Mouse (Mus musculus) embryonic facial prominence, embryonic 12.5 days (tissue): ENCODE measurements around the gene Hbq1b. TPM values are rescaled to one million over a fixed set of nuclear protein-coding genes. Genes with fewer than 3 reads are reported as not detected.
"Not testable (repeated sequence)": the region's sequence is repeated elsewhere in the genome, so short reads cannot be mapped to it uniquely, and the experiment has no call there.

Experiments used
- ATAC-seq: fragments of 200-750 bp; cut with Nextera tagmentation; 2 replicates; pipeline ENCODE4 v1.8.0; 2017; ENCODE audit not compliant: insufficient number of reproducible peaks, insufficient read depth, low FRiP score, low TSS enrichment
- H3K27ac ChIP-seq: fragments of 300-500 bp; sonication (generic); 2 replicates; pipeline ENCODE4 v1.5.1; 2016; ENCODE audit warnings: mild to moderate bottlenecking
- H3K27me3 ChIP-seq: fragments of 300-500 bp; sonication (generic); 2 replicates; pipeline ENCODE4 v1.6.1; 2016; ENCODE audit warnings: mild to moderate bottlenecking, moderate library complexity
- H3K36me3 ChIP-seq: fragments of 300-500 bp; sonication (generic); 2 replicates; pipeline ENCODE4 v1.6.1; 2016; ENCODE audit warnings: mild to moderate bottlenecking
- H3K4me1 ChIP-seq: fragments of 300-500 bp; sonication (generic); 2 replicates; pipeline ENCODE4 v1.6.1; 2016
- H3K4me2 ChIP-seq: fragments of 300-500 bp; sonication (generic); replicated peaks from 2 replicates; pipeline ENCODE4 v1.6.1; 2016; ENCODE audit warnings: mild to moderate bottlenecking, moderate library complexity
- H3K4me3 ChIP-seq: fragments of 300-500 bp; sonication (generic); 2 replicates; pipeline ENCODE4 v1.5.1; 2016; ENCODE audit warnings: mild to moderate bottlenecking
- H3K9ac ChIP-seq: fragments of 300-500 bp; sonication (generic); 2 replicates; pipeline ENCODE4 v1.6.1; 2016; ENCODE audit warnings: mild to moderate bottlenecking, moderate library complexity
- H3K9me3 ChIP-seq: fragments of 300-500 bp; sonication (generic); 2 replicates; pipeline ENCODE4 v1.6.1; 2016; ENCODE audit warnings: mild to moderate bottlenecking, moderate library complexity
- WGBS: fragments of 180-500 bp; shearing (Covaris S2); methylation state at CpG from one replicate; pipeline ENCODE4 v1.1.7; 2016; 5-methylcytosine and 5-hydroxymethylcytosine counted together
- polyA plus RNA-seq: library from polyadenylated mRNA; unstranded; fragments of >200 nt; fragmentation: Nextera tagmentation; extraction: Ambion mirVana; gene quantifications from 2 replicates; pipeline ENCODE4 v1.2.1, GENCODE M21; 2016

Hbq1b gene
- polyA plus RNA-seq, 1 experiment from 2014 or later = 2.5 TPM

DNA sequence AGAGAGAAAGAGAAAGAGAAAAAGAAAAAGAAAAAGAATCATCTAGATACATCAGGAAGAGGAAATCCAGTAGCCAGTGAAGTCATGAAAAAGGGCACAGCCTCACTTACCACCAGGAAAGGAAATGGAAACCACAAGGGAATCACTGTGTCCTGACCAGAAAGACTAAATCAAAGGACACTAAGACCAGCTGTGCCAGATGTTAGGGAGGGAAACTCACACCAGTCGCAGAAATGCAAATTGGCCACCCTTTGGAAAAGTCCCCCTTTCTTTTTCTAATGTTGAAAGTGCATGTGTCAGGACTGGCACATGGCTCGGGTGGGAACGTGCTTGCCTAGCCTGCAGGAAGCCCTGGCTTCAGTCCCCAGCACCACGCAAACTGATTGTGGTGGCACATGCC, 15.6 kb upstream of the Hbq1b start:
- ATAC-seq = no peak
- 42% methylated on average over 4 of the region's 4 CpGs for WGBS

GRCm38 (mm10) chr11:32276347-32276746, 10.4 kb upstream of the Hbq1b start, which contains the start of gene Hba-x:
Hba-x (plus strand) TSS chr11:32276400.
- Histone ChIP-seq H3K36me3 (no peaks in the 10 kb centered on the region), H3K9me3 (no peaks in the 10 kb centered on the region), H3K4me1 (no peaks in the 10 kb centered on the region), H3K9ac (no peak within 1 kb of the TSS), H3K27ac (no peak within 1 kb of the TSS), H3K4me2 (no peak within 1 kb of the TSS), H3K27me3 (peaks cover 7% of the 10 kb centered on the region; the same call in 1 of the 2 replicates), H3K4me3 (no peak within 1 kb of the TSS)
- ATAC-seq = no peak
- WGBS = 66% methylated on average over 3 of the region's 3 CpGs

More for the DNA sequence above, 15.6 kb upstream of the Hbq1b start:
- Histone ChIP-seq H3K9ac (no peak overlapping the region), H3K27me3 (no peaks in the 10 kb centered on the region), H3K4me3 (no peak overlapping the region), H3K27ac (no peak overlapping the region), H3K4me1 (peaks cover 6% of the 10 kb centered on the region), H3K4me2 (no peak overlapping the region), H3K9me3 (no peaks in the 10 kb centered on the region), H3K36me3 (no peaks in the 10 kb centered on the region)

GRCm38 (mm10) chr11:32277736-32278457, 8.9 kb upstream of the Hbq1b start:
- Histone ChIP-seq H3K4me2 (no peak overlapping the region), H3K36me3 (no peaks in the 10 kb centered on the region), H3K4me1 (no peaks in the 10 kb centered on the region), H3K9ac (no peak overlapping the region), H3K9me3 (no peaks in the 10 kb centered on the region), H3K27ac (no peak overlapping the region), H3K27me3 (peaks cover 7% of the 10 kb centered on the region; the same call in 1 of the 2 replicates), H3K4me3 (no peak overlapping the region)
- 0 out of 2 replicates have a peak, but pooled peaks have one; percentile 22 for ATAC-seq
- 71% methylated on average over 21 of the region's 21 CpGs for WGBS

- Histone ChIP-seq H3K27ac (no peak overlapping the region), H3K4me3 (no peak overlapping the region), H3K4me1 (no peaks in the 10 kb centered on the region), H3K36me3 (no peaks in the 10 kb centered on the region), H3K4me2 (no peak overlapping the region), H3K27me3 (peaks cover 7% of the 10 kb centered on the region; the same call in 1 of the 2 replicates), H3K9me3 (no peaks in the 10 kb centered on the region), H3K9ac (no peak overlapping the region)
- 83% methylated on average over 12 of the region's 12 CpGs for WGBS
- no peak for ATAC-seq
Observed at GRCm38 (mm10) chr11:32278458-32278957, 8.3 kb upstream of the Hbq1b start.

DNA sequence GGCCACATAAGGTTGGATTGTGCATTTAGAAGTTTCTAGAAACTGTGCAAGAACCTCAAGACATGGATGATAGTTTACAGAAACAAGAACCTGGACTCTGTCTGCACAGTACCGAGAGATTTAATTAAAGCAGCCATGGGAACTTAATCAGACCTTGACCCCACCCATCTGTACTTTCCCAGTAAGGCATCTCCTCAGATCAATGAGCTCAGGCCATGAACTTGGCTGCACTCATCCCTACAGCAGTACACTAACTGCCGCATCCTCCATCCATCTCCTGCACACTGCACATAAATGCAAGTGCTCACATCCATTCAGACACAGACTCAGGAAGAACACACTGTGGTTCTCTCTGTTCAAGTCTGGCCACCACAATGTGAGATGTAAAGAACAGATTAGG, 6.1 kb upstream of the Hbq1b start:
- H3K27me3 ChIP-seq = peaks cover 7% of the 10 kb centered on the region; the same call in 1 of the 2 replicates
- no peak overlapping the region for H3K4me3 ChIP-seq
- no peak overlapping the region for H3K9ac ChIP-seq
- no peaks in the 10 kb centered on the region for H3K36me3 ChIP-seq
- H3K27ac ChIP-seq = no peak overlapping the region
- no peaks in the 10 kb centered on the region for H3K4me1 ChIP-seq
- WGBS = 58% methylated on average over 2 of the region's 2 CpGs
- no peaks in the 10 kb centered on the region for H3K9me3 ChIP-seq
- ATAC-seq = no peak
- no peak overlapping the region for H3K4me2 ChIP-seq

DNA sequence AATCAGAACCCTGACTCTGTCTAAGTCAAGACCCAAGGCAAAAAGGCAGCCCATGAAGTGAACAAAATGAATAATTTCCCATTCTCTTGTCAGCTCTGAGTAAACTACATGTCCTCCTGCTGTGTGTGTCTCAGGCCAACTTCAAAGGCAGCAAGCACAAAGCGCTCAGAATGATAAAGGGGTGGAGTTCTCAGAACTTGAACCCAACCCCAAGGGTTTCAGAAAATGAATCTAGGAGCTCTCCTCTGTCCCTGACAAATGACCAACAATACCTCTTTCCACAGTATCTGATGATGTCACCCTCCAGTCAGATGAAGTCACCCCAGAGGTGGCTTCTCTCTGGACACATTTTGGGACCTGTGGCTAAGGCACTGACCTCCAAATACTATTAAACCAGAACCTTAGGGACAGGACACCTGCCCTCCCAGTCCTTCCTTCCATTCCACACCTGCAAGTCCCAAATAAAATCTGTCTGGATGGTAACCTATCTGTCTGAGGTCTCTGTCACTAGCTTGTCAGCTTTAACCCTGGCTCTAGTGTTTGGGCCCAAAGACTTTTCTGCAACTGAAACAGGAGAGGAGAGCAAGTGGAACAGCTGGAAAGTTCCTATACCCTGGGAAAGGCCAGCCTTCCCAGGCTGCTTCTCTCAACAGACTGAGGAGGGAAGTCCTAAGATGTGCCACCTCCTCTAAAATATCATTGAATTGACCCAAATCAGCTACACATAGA, 5.2 kb upstream of the Hbq1b start:
- Histone ChIP-seq H3K9ac (no peak overlapping the region), H3K9me3 (no peaks in the 10 kb centered on the region), H3K4me3 (no peak overlapping the region), H3K36me3 (no peaks in the 10 kb centered on the region), H3K27me3 (peaks cover 7% of the 10 kb centered on the region; the same call in 1 of the 2 replicates), H3K27ac (no peak overlapping the region), H3K4me1 (no peaks in the 10 kb centered on the region), H3K4me2 (no peak overlapping the region)
- no peak for ATAC-seq
- 67% methylated on average over 1 of the region's 1 CpGs for WGBS

- H3K4me2 ChIP-seq, ATAC-seq, H3K9ac ChIP-seq, H3K9me3 ChIP-seq, H3K4me1 ChIP-seq, H3K4me3 ChIP-seq, H3K27me3 ChIP-seq, H3K27ac ChIP-seq, H3K36me3 ChIP-seq: not testable (repeated sequence)
- WGBS = 55% methylated on average over 1 of the region's 5 CpGs
Observed at GRCm38 (mm10) chr11:32283091-32283777, 3.5 kb upstream of the Hbq1b start, which contains the start of gene Hba-a1. Hba-a1 (plus strand) TSS chr11:32283511.

DNA sequence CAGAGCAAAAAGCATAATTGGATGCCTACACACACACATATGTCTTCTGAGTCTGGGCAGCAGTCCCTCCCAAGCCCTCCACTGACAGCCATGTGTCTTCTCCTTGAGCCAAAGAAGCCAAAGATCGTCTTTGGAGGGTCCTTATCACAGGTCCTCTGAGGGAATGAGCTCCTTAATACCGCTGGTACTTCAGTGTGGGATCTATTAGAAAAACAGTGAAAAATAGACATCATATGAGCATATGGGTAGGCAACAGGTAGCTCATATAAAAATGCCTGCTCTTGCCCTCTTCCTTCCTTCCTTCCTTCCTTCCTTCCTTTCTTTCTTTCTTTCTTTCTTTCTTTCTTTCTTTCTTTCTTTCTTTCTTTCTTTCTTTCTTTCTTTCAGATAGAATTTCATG, 2.2 kb upstream of the Hbq1b start:
- not testable (repeated sequence) for H3K27me3 ChIP-seq, H3K4me2 ChIP-seq, ATAC-seq, H3K4me3 ChIP-seq, H3K9ac ChIP-seq, H3K9me3 ChIP-seq, H3K27ac ChIP-seq, H3K36me3 ChIP-seq, H3K4me1 ChIP-seq
- 66% methylated on average over 2 of the region's 2 CpGs for WGBS

DNA sequence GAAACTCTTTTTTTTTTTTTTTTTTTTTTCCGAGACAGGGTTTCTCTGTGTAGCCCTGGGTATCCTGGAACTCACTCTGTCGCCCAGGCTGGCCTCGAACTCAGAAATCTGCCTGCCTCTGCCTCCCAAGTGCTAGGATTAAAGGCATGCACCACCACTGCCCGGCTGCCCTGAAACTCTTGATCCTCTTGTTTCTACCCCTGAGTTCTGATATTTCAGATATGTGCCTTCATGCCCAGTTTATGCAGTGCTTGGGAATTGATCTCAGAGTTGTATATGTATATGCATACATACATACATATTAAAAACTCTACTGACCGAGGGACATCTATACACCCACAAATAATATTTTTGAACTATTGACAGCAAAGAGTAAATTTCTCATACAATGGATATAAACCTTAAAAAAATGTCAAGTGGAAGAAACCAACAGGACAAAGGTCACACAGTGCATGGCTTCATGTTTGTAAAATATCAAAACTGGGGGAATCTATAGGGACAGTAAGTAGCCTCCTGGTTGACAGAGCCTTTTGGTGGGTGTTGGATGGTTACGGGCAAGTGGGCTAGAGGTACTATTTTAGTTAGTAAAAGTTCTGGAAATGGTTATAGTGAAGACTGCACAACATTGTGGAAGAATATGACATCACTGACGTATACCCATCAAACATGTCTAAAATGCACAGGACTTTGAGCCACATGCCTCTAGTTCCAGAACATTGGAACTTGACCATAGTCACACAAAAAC, 1.6 kb upstream of the Hbq1b start:
- peaks cover 7% of the 10 kb centered on the region for H3K27me3 ChIP-seq
- no peaks in the 10 kb centered on the region for H3K9me3 ChIP-seq
- H3K27ac ChIP-seq = no peak overlapping the region
- no peaks in the 10 kb centered on the region for H3K4me1 ChIP-seq
- 81% methylated on average over 7 of the region's 7 CpGs for WGBS
- no peak overlapping the region for H3K4me3 ChIP-seq
- no peak for ATAC-seq
- no peak overlapping the region for H3K9ac ChIP-seq
- no peak overlapping the region for H3K4me2 ChIP-seq
- H3K36me3 ChIP-seq = no peaks in the 10 kb centered on the region

- not testable (repeated sequence) for H3K9ac ChIP-seq, H3K4me2 ChIP-seq, ATAC-seq, H3K4me3 ChIP-seq, H3K27ac ChIP-seq, H3K27me3 ChIP-seq, H3K9me3 ChIP-seq, H3K4me1 ChIP-seq, H3K36me3 ChIP-seq
Observed at GRCm38 (mm10) chr11:32285887-32286286, 878 bp upstream of the Hbq1b start.

- Histone ChIP-seq H3K36me3 (no peaks in the 10 kb centered on the region), H3K9ac (no peak overlapping the region), H3K4me3 (no peak overlapping the region), H3K4me1 (no peaks in the 10 kb centered on the region), H3K27me3 (peaks cover 7% of the 10 kb centered on the region), H3K9me3 (no peaks in the 10 kb centered on the region), H3K4me2 (no peak overlapping the region; the same call in 1 of the 2 replicates), H3K27ac (no peak overlapping the region)
- ATAC-seq = no peak
- 69% methylated on average over 9 of the region's 9 CpGs for WGBS
Observed at GRCm38 (mm10) chr11:32287493-32287825, 694 bp downstream of the Hbq1b start.
